Mouse (Mus musculus) ovary, postnatal 36 days (tissue): ENCODE data around the gene Tex26.

Experiments
- DNase-seq: peaks from one replicate; pipeline ENCODE4 v3.0.0; 2022; ENCODE audit warnings: low spot score, mixed read lengths

Tex26 gene

GRCm38 (mm10) chr5:149439531-149440179, at the start of gene Tex26:
TSS of gene Tex26 (plus strand) at chr5:149439660.
- peak; percentile 57 for DNase-seq

- DNase-seq = no peak
Observed at GRCm38 (mm10) chr5:149391574-149392375, 47.7 kb upstream of the Tex26 start.

DNA sequence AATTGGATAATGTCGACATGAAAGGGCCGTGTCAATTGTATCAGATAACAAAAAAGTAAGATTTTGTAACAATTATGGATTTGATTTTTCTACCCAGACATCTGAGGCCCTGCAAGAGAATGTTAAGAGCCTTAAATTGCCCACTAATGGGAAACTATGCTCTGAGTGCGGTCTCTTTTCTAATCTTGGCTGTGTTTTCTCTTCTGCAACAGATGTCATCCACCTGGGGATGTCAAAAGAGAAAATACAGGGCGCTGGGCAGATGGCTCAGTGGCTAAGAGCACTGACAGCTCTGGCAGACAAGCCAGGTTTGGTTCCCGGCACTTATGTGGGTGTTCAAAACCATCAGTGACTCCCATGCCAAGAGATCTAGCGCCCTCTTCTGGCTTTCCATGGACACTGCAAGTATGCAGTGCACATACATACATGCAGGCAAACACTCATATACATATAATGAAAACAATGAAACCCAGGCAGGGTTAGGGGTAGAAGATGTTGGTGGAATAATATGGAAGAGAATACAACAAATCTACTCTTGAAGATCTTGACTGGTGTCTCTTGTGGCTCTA, 47.0 kb upstream of the Tex26 start:
- no peak for DNase-seq

DNA sequence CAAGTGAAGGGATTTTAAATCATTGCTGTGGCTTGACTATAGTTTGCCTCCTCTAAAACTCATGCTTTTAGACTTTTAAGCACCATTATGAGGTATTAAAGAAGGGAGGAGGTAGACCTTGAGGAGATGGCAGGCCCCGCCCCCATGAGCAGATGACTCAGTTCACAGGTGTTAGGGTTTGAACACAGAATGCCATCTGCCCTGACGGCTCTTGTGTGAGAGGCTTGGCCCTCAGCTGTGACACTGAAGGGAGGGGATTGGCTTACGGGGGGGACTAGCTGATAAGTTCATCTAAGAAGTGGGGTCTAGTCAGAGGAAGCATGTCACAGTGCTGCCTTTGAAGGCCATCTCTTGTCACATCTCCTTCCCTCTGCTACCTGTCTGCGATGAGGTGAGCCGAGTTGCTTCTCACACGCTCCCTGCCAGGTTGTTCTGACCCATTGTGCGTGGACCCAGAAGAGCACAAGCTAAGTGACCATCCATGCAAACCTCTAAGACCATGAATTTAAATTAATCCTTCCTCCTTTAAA, 37.9 kb upstream of the Tex26 start:
- DNase-seq = no peak

DNA sequence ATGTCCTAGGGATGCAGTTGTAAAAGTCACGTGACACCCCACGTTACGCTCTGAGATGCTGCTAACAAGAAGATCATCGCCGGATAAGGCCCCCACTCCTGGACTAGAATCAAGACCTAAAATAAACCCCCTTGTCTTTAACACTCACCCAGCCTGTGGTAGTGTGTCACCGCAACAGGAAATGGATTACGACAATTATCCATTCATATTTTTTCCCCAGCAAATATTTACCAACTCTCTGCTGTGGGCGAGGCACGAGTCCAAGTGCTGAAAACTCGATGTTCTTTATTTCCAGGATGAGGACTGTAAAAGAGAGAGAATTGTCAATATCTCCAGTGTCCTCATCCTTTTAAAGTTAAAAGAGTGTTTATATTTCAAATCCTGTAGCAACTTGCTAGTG, 37.4 kb upstream of the Tex26 start:
- no peak for DNase-seq

DNA sequence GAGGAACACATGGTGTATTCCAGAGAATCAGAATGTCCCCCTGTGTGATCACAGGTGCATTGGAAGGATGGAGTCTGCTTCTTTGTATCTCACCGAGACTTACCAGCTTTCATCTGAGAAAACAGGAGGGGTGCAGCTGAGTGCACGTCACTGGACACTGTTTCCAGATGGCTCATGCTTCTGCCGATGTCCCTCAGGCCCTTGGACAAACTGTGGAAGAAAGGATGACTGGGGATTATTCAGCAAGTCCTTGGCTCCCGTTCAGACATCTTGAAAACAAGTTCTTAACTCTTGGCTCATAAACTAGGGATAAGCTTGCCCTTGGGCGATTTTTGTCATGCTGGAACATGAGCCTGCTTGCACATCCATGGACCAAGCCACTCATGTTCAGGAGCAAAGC, 36.1 kb upstream of the Tex26 start:
- no peak for DNase-seq

DNA sequence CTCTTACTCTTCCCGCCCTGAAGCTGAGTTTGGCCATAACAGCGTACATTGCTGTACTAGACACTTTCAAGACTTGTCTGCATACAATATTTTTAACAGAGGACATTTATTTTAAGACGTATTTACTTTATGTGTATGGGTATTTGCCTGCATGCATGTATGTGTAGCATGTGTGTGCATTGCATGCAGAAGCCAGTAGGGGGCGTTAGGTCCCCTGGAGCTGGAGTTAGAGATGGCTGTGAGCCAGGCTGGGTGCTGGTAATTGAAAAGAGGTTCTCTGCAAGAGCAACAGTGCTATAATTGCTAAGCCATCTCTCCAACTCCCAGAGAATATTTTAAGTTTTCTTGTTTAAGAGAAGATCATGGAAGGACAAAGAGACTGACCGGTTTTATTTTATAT, 34.8 kb upstream of the Tex26 start:
- DNase-seq = no peak

DNA sequence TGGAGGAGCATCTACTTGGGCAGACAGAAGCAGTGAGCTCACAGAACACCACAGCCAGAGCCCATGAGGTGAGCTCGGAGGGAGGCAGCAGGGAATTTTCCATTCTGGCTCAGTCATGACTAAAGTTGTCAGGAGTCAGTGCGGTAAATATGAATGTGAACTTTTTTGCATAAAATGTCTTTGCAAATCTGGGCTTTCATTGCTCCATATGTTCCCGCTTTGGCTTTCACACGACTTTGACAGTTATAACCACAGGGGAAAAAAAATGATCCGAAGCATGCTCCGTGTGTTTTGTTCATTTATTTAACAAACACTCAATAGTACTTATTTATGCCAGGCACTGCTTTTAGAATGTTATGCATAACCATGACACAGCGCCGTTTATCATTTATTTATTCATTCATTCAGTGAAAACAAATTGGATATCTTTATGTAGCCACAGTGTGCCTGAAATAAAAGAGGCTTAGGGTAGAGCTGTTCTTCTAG, 32.6 kb upstream of the Tex26 start:
- DNase-seq = no peak

- no peak for DNase-seq
Observed at GRCm38 (mm10) chr5:149409502-149409901, 30.0 kb upstream of the Tex26 start.

- peak; percentile 58 for DNase-seq
Observed at GRCm38 (mm10) chr5:149411509-149412193, 27.8 kb upstream of the Tex26 start, which contains the start of gene Medag. TSS of gene Medag (plus strand) at chr5:149411749.

GRCm38 (mm10) chr5:149412194-149412575, 27.3 kb upstream of the Tex26 start:
- no peak for DNase-seq

DNA sequence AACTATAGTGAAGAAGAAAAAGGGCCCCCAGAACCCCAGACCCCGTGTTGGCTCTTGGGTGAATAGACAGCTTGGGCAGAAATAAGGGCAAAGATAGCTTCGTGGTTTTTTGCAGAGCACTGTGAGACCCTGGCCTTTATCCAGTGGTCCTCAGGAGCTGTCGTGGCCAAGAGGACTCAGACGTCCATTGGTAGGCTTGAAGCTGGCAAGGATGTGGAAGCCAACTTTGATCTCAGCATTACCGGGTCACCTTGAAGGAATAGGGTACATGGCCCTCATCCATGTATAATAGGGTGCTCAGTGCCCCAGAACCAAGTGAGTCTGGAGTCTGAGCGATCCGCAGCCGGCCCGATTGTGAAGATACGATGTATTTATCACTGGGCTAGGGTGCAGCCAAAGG, 26.8 kb upstream of the Tex26 start:
- DNase-seq = no peak

- no peak for DNase-seq
Observed at GRCm38 (mm10) chr5:149414369-149415167, 24.9 kb upstream of the Tex26 start.

GRCm38 (mm10) chr5:149417381-149417780, 22.1 kb upstream of the Tex26 start:
- no peak for DNase-seq

GRCm38 (mm10) chr5:149426525-149426924, 12.9 kb upstream of the Tex26 start:
- no peak for DNase-seq

GRCm38 (mm10) chr5:149427277-149428060, 12.0 kb upstream of the Tex26 start:
- no peak for DNase-seq

DNA sequence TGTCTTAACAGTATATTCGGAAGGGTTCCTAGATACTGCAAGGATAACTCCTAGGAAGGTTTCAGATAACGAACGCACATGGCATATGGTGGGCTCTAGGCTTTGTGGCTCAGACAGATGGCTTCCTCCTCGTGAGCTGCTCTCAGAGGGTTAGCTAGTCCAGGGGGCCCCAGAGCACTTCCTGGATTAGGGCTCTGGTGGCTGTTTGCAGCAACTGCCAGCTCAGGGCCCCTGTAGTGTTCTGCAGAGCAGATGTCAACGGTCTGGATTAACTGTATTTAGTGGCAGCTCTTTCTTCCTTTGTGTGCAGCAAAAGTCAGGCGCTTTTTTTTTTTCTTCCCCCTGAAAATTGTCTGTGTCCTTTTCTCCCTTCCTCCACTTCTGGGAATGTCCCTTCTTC, 11.1 kb upstream of the Tex26 start:
- no peak for DNase-seq

DNA sequence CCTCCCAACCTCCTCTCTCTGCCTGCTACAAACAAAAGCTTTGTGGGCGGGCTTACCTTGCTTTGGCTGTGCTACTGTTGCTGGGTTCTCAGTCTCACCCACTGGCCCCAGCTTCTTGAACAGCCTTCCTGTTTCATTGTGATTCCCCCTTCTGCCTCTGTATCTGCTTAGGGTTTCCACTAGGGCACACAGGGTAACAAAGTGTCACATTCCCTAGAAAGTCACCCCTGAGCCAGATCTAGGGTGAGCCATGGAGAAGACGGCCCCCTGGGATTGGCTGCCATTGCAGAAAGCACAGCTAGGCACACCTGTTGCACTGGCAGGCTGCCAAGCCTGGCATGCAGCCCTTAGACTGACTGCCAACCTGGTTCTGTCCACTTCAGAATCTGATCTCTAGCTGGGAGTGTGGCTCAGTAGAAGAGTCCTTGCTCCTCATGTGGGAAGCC, 10.6 kb upstream of the Tex26 start:
- DNase-seq = peak; percentile 72

- DNase-seq = no peak
Observed at GRCm38 (mm10) chr5:149429541-149429940, 9.9 kb upstream of the Tex26 start.

GRCm38 (mm10) chr5:149430943-149431342, 8.5 kb upstream of the Tex26 start:
- no peak for DNase-seq
